Mouse (Mus musculus) forebrain, postnatal 0 days (tissue): ENCODE data around the gene 1110051M20Rik. TPM values are rescaled to one million over a fixed set of nuclear protein-coding genes. Genes with fewer than 3 reads are reported as not detected.

ENCODE experiments used
- ATAC-seq: fragments of 200-750 bp; cut with Nextera tagmentation; 2 replicates; pipeline ENCODE4 v1.8.0; 2017; ENCODE audit warnings: mild to moderate bottlenecking, moderate library complexity
- DNase-seq: peaks from one replicate; pipeline ENCODE4 v3.0.0-alpha.2; 2015
- H3K27ac ChIP-seq: fragments of 300-500 bp; sonication (generic); 2 replicates; pipeline ENCODE4 v1.5.1; 2014; ENCODE audit warnings: low read depth, mild to moderate bottlenecking, antibody characterized with exemption, low read length, moderate library complexity, mixed read lengths
- H3K27me3 ChIP-seq: fragments of 300-500 bp; sonication (generic); 2 replicates; pipeline ENCODE4 v1.6.1; 2014; ENCODE audit warnings: mild to moderate bottlenecking, low read length, mixed read lengths; ENCODE audit not compliant: insufficient read depth
- H3K36me3 ChIP-seq: fragments of 300-500 bp; sonication (generic); 2 replicates; pipeline ENCODE4 v1.6.1; 2014; ENCODE audit warnings: mild to moderate bottlenecking, moderate library complexity; ENCODE audit not compliant: insufficient read depth
- H3K4me1 ChIP-seq: fragments of 300-500 bp; sonication (generic); 2 replicates; pipeline ENCODE4 v1.6.1; 2014; ENCODE audit warnings: antibody characterized with exemption; ENCODE audit not compliant: insufficient read depth
- H3K4me2 ChIP-seq: fragments of 300-500 bp; sonication (generic); 2 replicates; pipeline ENCODE4 v1.6.1; 2014; ENCODE audit warnings: low read depth, mild to moderate bottlenecking, moderate library complexity
- H3K4me3 ChIP-seq: fragments of 300-500 bp; sonication (generic); 2 replicates; pipeline ENCODE4 v1.5.1; 2014; ENCODE audit warnings: low read depth, low read length, mixed read lengths
- H3K9ac ChIP-seq: fragments of 300-500 bp; sonication (generic); 2 replicates; pipeline ENCODE4 v1.6.1; 2014; ENCODE audit warnings: mild to moderate bottlenecking
- H3K9me3 ChIP-seq: fragments of 300-500 bp; sonication (generic); 2 replicates; pipeline ENCODE4 v1.6.1; 2016; ENCODE audit warnings: low read length
- CTCF ChIP-seq: sonication (generic); IDR thresholded peaks from 2 replicates; pipeline ENCODE4 v1.5.1; 2016; ENCODE audit warnings: antibody characterized with exemption, control low read depth, low read depth
- WGBS: fragments of 180-500 bp; shearing (Covaris S2); extraction: QIAGEN DNeasy Blood & Tissue Kit; methylation state at CpG from one replicate; pipeline ENCODE4 v1.1.7; 2014; 5-methylcytosine and 5-hydroxymethylcytosine counted together
- polyA plus RNA-seq: library from polyadenylated mRNA; unstranded; fragments of >200 nt; fragmentation: Nextera tagmentation; extraction: Ambion mirVana; gene quantifications from 2 replicates; pipeline ENCODE4 v1.2.1, GENCODE M21; 2015
- total RNA-seq: library from RNA; depleted of rRNA; stranded (reverse); fragments of >200 nt; gene quantifications from 2 replicates; pipeline ENCODE4 v1.2.3, GENCODE M21; 2014

1110051M20Rik gene
- total and polyA plus RNA-seq, 2 experiments from 2014 or later: 147 to 182 TPM

DNA sequence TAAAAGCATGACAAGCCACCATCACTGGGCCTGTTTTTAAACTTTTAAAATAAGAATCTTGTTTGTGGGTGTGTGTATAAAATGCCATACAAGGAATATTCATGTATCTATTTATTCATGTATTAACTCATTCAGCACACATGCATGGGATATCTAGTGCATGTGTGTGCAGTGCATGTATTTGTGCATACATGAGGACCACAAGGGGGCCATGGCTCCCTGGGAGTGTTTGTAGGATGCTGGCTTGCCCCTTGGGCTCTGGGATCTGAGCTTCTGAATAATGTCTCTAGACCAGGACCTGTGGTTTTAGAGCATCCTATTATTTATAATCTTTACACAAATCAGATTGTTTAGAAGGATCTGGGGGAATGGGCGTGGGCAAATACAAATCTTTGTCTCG is 143.7 kb downstream of the 1110051M20Rik start:
- Histone ChIP-seq H3K27me3 (no peaks in the 10 kb centered on the region), H3K4me1 (no peaks in the 10 kb centered on the region), H3K27ac (no peak overlapping the region), H3K4me3 (no peak overlapping the region), H3K9ac (no peak overlapping the region), H3K36me3 (0 out of 2 replicates have a peak, but pooled peaks cover 3% of the 10 kb centered on the region), H3K4me2 (no peak overlapping the region), H3K9me3 (no peaks in the 10 kb centered on the region)
- ATAC-seq (no peak), DNase-seq (no peak)
- peak; percentile 32 for TF ChIP-seq CTCF
- WGBS: 99% methylated on average over 2 of the region's 2 CpGs

DNA sequence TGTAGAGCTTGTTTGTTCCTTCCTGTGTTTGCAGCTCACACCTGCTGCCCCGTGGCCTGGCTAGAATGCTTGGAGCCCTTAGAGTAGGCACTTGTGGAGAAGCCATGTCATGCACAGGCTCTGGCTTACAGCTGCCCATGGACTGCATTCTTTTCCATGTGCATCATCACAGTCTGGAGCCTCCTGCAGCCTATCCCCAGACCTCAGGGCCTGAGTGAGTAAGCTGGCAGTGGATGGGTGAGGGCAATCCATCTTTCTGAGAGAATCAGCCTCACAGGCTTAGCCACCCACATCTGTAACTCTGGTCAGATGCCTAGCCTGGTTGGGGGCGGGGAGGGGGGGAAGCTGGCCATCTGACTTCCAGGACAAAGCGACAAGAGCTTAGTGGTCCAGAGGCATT is 145.3 kb downstream of the 1110051M20Rik start:
- Histone ChIP-seq H3K27ac (no peak overlapping the region), H3K4me3 (no peak overlapping the region), H3K4me1 (no peaks in the 10 kb centered on the region), H3K36me3 (0 out of 2 replicates have a peak, but pooled peaks cover 6% of the 10 kb centered on the region), H3K9ac (no peak overlapping the region), H3K27me3 (no peaks in the 10 kb centered on the region), H3K9me3 (no peaks in the 10 kb centered on the region), H3K4me2 (no peak overlapping the region)
- DNase-seq (no peak), ATAC-seq (peak; percentile 23; the same call in 1 of the 2 replicates)
- 61% methylated on average over 3 of the region's 3 CpGs for WGBS
- TF ChIP-seq CTCF: no peak

DNA sequence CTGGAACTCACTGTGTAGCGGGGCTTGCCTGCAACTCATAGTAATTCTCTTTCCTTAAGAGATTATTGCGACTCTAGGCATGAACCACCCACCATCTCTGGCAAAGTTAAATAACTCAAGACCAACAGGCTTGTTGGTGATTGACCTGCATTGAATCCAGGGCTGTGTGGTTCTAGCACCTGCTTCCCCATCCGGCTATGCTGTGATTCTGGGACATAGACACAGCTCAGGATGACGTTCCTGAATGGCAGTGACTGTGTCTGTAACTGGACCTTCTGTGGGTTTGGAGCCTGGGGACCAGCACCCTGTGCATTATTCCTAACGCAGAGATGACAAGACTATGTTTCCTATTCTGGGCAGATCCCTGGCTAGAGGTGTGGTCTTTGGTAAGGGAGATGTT is 148.6 kb downstream of the 1110051M20Rik start:
- H3K9ac ChIP-seq: no peak overlapping the region
- DNase-seq: no peak
- TF ChIP-seq CTCF: no peak
- H3K9me3 ChIP-seq: no peaks in the 10 kb centered on the region
- WGBS: 95% methylated on average over 5 of the region's 5 CpGs
- no peak overlapping the region for H3K4me3 ChIP-seq
- no peaks in the 10 kb centered on the region for H3K27me3 ChIP-seq
- H3K4me1 ChIP-seq: no peaks in the 10 kb centered on the region
- no peak overlapping the region for H3K4me2 ChIP-seq
- ATAC-seq: no peak
- 0 out of 2 replicates have a peak, but pooled peaks cover 3% of the 10 kb centered on the region for H3K36me3 ChIP-seq
- no peak overlapping the region for H3K27ac ChIP-seq

DNA sequence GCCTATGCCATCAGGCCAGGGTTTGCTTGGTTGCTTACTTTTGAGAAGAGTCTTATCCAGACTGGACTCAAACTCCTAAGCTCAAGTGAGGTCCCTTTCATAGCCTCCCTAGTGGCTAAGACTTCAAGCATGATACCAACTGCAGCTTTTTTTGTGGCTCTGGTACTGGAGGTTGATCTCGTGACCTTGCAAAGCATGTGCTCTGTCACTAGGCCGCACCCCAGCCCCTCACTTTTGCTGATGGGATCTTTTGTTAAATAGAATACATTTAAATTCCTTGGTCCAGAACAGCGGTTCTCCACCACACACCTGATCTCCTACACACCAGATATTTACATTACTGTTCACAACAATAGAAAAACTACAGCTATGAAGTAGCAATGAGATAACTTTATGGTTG is 150.3 kb downstream of the 1110051M20Rik start:
- H3K4me2 ChIP-seq: no peak overlapping the region
- no peak for DNase-seq
- H3K27me3 ChIP-seq: no peaks in the 10 kb centered on the region
- 96% methylated on average over 3 of the region's 3 CpGs for WGBS
- 0 out of 2 replicates have a peak, but pooled peaks cover 3% of the 10 kb centered on the region for H3K36me3 ChIP-seq
- TF ChIP-seq CTCF: no peak
- H3K27ac ChIP-seq: no peak overlapping the region
- H3K4me1 ChIP-seq: no peaks in the 10 kb centered on the region
- H3K4me3 ChIP-seq: no peak overlapping the region
- H3K9ac ChIP-seq: no peak overlapping the region
- ATAC-seq: no peak
- H3K9me3 ChIP-seq: no peaks in the 10 kb centered on the region

- 46% methylated on average over 12 of the region's 12 CpGs for WGBS
- Histone ChIP-seq H3K27ac (no peak overlapping the region), H3K36me3 (peaks cover 8% of the 10 kb centered on the region), H3K27me3 (no peaks in the 10 kb centered on the region), H3K4me2 (no peak overlapping the region), H3K4me3 (no peak overlapping the region), H3K9ac (no peak overlapping the region), H3K4me1 (no peaks in the 10 kb centered on the region), H3K9me3 (no peaks in the 10 kb centered on the region)
- no peak for TF ChIP-seq CTCF
- DNase-seq: no peak
- ATAC-seq: peak; percentile 69
Measured at GRCm38 (mm10) chr2:91291197-91292007, 153.1 kb downstream of the 1110051M20Rik start.

- WGBS: 87% methylated on average over 6 of the region's 6 CpGs
- H3K9me3 ChIP-seq: no peaks in the 10 kb centered on the region
- H3K4me1 ChIP-seq: 0 out of 2 replicates have a peak, but pooled peaks cover 5% of the 10 kb centered on the region
- H3K27me3 ChIP-seq: no peaks in the 10 kb centered on the region
- ATAC-seq: no peak
- peaks cover 5% of the 10 kb centered on the region for H3K36me3 ChIP-seq
- no peak overlapping the region for H3K9ac ChIP-seq
- TF ChIP-seq CTCF: no peak
- H3K4me2 ChIP-seq: no peak overlapping the region
- no peak overlapping the region for H3K4me3 ChIP-seq
- no peak for DNase-seq
- H3K27ac ChIP-seq: no peak overlapping the region
Measured at GRCm38 (mm10) chr2:91287563-91287962, 156.9 kb downstream of the 1110051M20Rik start.

- 0 out of 2 replicates have a peak, but pooled peaks cover 5% of the 10 kb centered on the region for H3K4me1 ChIP-seq
- H3K27ac ChIP-seq: no peak overlapping the region
- DNase-seq (peak; percentile 88), ATAC-seq (peak; percentile 64; the same call in 1 of the 2 replicates)
- TF ChIP-seq CTCF: peak; percentile 90
- WGBS: 14% methylated on average over 7 of the region's 7 CpGs
- H3K9me3 ChIP-seq: no peaks in the 10 kb centered on the region
- H3K27me3 ChIP-seq: no peaks in the 10 kb centered on the region
- H3K4me2 ChIP-seq: no peak overlapping the region
- no peak overlapping the region for H3K9ac ChIP-seq
- H3K4me3 ChIP-seq: no peak overlapping the region
- H3K36me3 ChIP-seq: peaks cover 11% of the 10 kb centered on the region
Measured at GRCm38 (mm10) chr2:91285885-91286505, 158.5 kb downstream of the 1110051M20Rik start.
